Mouse (Mus musculus) neural tube, embryonic 15.5 days (tissue): ENCODE results near the gene Pik3ip1. TPM values are rescaled to one million over a fixed set of nuclear protein-coding genes. Genes with fewer than 3 reads are reported as not detected.
A peak's percentile ranks its signal among the peaks of the same experiment; 100 is the strongest.

Experiments used
- ATAC-seq: fragments of 200-750 bp; cut with Nextera tagmentation; 2 replicates; pipeline ENCODE4 v1.8.0; 2017; ENCODE audit warnings: mild to moderate bottlenecking, moderate TSS enrichment, moderate library complexity; ENCODE audit not compliant: low FRiP score
- H3K27ac ChIP-seq: fragments of 300-500 bp; sonication (generic); replicated peaks from 2 replicates; pipeline ENCODE4 v1.5.1; 2015; ENCODE audit warnings: mild to moderate bottlenecking, inconsistent platforms
- H3K27me3 ChIP-seq: fragments of 300-500 bp; sonication (generic); replicated peaks from 2 replicates; pipeline ENCODE4 v1.6.1; 2015; ENCODE audit warnings: inconsistent platforms
- H3K36me3 ChIP-seq: fragments of 300-500 bp; sonication (generic); 2 replicates; pipeline ENCODE4 v1.6.1; 2015; ENCODE audit warnings: inconsistent platforms
- H3K4me1 ChIP-seq: fragments of 300-500 bp; sonication (generic); 2 replicates; pipeline ENCODE4 v1.6.1; 2015; ENCODE audit warnings: inconsistent platforms
- H3K4me2 ChIP-seq: fragments of 300-500 bp; sonication (generic); 2 replicates; pipeline ENCODE4 v1.6.1; 2015; ENCODE audit warnings: inconsistent platforms, mild to moderate bottlenecking, moderate library complexity
- H3K4me3 ChIP-seq: fragments of 300-500 bp; sonication (generic); replicated peaks from 2 replicates; pipeline ENCODE4 v1.5.1; 2015; ENCODE audit warnings: mild to moderate bottlenecking, inconsistent platforms
- H3K9ac ChIP-seq: fragments of 300-500 bp; sonication (generic); replicated peaks from 2 replicates; pipeline ENCODE4 v1.6.1; 2015; ENCODE audit warnings: mild to moderate bottlenecking, inconsistent platforms
- H3K9me3 ChIP-seq: fragments of 300-500 bp; sonication (generic); replicated peaks from 2 replicates; pipeline ENCODE4 v1.6.1; 2016; ENCODE audit warnings: inconsistent platforms
- WGBS: fragments of 180-500 bp; shearing (Covaris S2); methylation state at CpG from one replicate; pipeline ENCODE4 v1.1.7; 2015; ENCODE audit warnings: mixed read lengths; 5-methylcytosine and 5-hydroxymethylcytosine counted together
- polyA plus RNA-seq: library from polyadenylated mRNA; unstranded; fragments of >200 nt; fragmentation: Nextera tagmentation; extraction: Ambion mirVana; gene quantifications from 2 replicates; pipeline ENCODE4 v1.2.1, GENCODE M21; 2015

Gene Pik3ip1
- polyA plus RNA-seq, 1 experiment from 2014 or later = 28.7 TPM

DNA sequence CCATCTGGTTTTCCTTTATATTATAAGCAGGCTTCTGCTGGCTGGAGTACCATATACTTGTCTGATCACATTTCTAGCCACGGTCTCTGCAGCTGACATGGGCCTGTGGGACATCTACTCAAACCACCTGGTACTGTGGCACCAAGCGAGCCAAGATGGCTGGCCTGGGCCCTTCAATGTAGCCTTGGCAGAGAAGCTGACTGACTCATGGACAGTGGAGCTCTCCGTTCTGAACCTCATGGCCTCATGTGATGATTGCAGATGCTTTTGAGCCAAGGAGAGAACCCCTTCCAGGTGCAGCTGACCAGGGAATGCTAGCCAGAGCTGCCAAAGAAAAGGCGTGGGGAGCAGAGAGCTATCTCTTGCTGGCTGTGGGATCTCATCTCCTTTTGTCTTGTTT, 24.4 kb upstream of the Pik3ip1 start:
- Histone ChIP-seq H3K27ac (no peak overlapping the region), H3K4me1 (no peaks in the 10 kb centered on the region), H3K9ac (no peak overlapping the region), H3K9me3 (no peaks in the 10 kb centered on the region), H3K4me3 (no peak overlapping the region), H3K4me2 (no peak overlapping the region), H3K27me3 (no peaks in the 10 kb centered on the region), H3K36me3 (peaks cover 97% of the 10 kb centered on the region)
- WGBS = 96% methylated on average over 4 of the region's 4 CpGs
- no peak for ATAC-seq

DNA sequence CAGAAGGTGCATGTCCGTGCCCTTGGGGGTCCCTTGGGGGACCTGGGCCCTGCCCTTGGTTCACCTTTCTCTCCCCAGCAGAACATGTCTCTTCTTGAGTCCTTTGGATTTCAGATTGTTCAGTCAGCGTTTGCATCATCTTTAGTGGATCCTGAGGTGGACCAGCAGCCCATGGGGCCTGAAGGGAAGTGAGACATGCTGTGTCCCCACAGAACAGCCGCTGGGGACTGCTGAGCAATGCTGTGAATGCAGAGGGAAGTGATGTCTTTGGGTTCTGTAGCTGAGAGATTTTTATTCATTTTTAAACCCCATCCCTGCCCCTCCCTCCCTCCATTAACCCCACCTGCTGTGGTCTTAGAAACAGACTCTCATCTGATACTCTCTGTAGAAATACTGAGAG, 22.3 kb upstream of the Pik3ip1 start:
- no peak overlapping the region for H3K4me2 ChIP-seq
- no peak overlapping the region for H3K9ac ChIP-seq
- H3K27me3 ChIP-seq = no peaks in the 10 kb centered on the region
- H3K36me3 ChIP-seq = peaks cover 85% of the 10 kb centered on the region
- H3K4me1 ChIP-seq = no peaks in the 10 kb centered on the region
- ATAC-seq = no peak
- no peak overlapping the region for H3K4me3 ChIP-seq
- WGBS = 96% methylated on average over 3 of the region's 3 CpGs
- no peak overlapping the region for H3K27ac ChIP-seq
- no peaks in the 10 kb centered on the region for H3K9me3 ChIP-seq

GRCm38 (mm10) chr11:3309884-3310283, 20.3 kb upstream of the Pik3ip1 start:
- no peak overlapping the region for H3K27ac ChIP-seq
- H3K27me3 ChIP-seq = no peaks in the 10 kb centered on the region
- no peaks in the 10 kb centered on the region for H3K4me1 ChIP-seq
- H3K9ac ChIP-seq = no peak overlapping the region
- no peak for ATAC-seq
- 95% methylated on average over 4 of the region's 4 CpGs for WGBS
- no peak overlapping the region for H3K4me3 ChIP-seq
- no peaks in the 10 kb centered on the region for H3K9me3 ChIP-seq
- no peak overlapping the region for H3K4me2 ChIP-seq
- peaks cover 67% of the 10 kb centered on the region for H3K36me3 ChIP-seq

DNA sequence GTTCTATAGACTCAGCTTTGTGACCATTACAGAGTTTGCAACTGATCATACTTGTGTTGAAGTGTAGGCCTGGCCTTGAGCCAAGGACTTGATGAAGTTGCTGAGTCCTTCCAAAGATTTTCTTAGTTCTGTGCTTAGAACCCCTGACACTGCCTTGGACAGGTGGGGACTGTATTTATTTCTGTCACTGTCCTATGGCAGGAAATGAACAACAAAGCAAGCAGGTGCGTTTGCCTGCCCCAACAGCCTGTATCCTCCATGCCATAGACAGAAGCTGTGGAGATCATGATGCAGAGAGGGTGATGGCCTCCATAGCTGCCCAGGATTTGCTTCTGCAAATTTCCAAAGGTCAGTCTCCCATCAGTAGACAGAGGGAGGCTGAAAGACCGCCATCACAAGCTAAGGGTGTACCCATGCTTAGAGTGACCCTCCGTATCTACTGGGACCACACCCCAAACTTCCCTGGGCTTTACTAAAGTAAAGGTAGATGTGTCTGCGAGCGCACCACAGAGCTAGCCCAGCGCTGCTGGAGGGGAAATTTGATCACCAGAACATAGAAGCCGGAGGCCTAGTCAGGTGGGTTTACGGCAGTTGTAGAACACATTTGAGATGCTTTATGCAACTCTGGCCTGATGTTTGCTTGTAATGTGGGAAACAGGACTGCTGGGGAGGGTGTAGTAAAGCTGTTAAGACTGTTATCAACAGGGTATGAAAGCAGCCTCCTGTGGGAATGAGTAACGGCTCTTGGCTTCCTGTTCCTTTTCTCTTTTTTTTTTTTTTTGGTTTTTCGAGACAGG, 19.2 kb upstream of the Pik3ip1 start:
- no peak overlapping the region for H3K4me2 ChIP-seq
- 88% methylated on average over 10 of the region's 10 CpGs for WGBS
- no peak overlapping the region for H3K9ac ChIP-seq
- no peak for ATAC-seq
- H3K4me3 ChIP-seq = no peak overlapping the region
- H3K27ac ChIP-seq = no peak overlapping the region
- no peaks in the 10 kb centered on the region for H3K27me3 ChIP-seq
- H3K9me3 ChIP-seq = no peaks in the 10 kb centered on the region
- peaks cover 56% of the 10 kb centered on the region for H3K36me3 ChIP-seq
- no peaks in the 10 kb centered on the region for H3K4me1 ChIP-seq

DNA sequence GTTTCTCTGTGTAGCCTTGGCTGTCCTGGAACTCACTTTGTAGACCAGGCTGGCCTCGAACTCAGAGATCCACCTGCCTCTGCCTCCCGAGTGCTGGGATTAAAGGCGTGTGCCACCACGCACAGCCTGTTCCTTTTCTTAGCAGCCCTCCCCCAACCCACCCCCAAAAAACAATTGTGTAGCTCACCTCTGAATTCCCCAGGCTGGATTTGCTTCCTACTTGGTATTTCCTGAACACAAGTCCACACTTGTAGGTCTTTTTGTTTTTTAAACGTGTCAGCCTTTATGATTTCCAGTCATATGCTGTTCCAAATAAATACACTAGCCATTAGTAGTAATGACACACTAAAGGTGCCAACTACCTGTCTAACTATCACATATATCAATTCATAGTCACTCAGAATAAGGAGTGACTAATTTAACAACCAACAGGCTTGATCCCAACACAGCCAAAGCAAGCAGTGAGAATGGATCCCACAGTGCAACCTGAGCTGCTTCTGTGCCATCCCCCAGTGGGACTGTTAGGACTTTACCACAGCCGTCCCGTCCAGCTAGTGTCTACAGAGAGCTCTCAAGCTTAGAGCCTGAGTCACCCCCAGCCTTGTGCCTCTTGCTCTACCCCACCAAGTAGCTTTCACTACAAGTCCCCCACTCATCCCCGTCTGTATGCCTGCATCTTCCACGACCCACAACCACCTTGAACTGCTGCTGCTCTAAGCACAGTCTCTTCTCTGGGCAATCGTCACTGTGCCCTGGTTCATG, 18.4 kb upstream of the Pik3ip1 start:
- 86% methylated on average over 10 of the region's 10 CpGs for WGBS
- H3K9ac ChIP-seq = no peak overlapping the region

DNA sequence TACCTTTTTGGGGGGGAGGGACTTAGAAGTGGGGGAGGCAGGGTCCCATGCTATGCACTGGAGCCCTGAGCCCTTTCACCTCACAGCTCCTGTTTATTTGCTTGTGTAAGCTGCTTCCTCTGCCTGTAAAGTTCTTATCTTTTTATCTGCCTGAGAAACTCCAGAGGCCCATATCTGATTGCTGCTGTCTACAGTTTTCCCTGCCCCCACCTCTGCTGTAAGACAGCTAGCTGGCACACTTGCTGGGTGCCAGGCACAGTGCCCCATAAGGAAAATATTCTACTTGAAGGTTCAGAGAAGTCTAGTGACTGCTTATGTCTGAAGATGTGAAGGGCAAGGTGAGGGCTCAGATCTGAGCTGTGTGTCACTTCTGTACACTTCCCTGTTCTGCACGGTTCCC, 16.9 kb upstream of the Pik3ip1 start:
- Histone ChIP-seq H3K4me1 (no peaks in the 10 kb centered on the region), H3K27ac (no peak overlapping the region), H3K4me3 (no peak overlapping the region), H3K27me3 (no peaks in the 10 kb centered on the region), H3K9me3 (no peaks in the 10 kb centered on the region), H3K36me3 (peaks cover 33% of the 10 kb centered on the region), H3K9ac (no peak overlapping the region), H3K4me2 (no peak overlapping the region)
- no peak for ATAC-seq
- 84% methylated on average over 1 of the region's 1 CpGs for WGBS

More for the DNA sequence above, 18.4 kb upstream of the Pik3ip1 start:
- Histone ChIP-seq H3K4me2 (no peak overlapping the region), H3K9me3 (no peaks in the 10 kb centered on the region), H3K4me1 (no peaks in the 10 kb centered on the region), H3K4me3 (no peak overlapping the region), H3K36me3 (peaks cover 48% of the 10 kb centered on the region), H3K27ac (no peak overlapping the region), H3K27me3 (no peaks in the 10 kb centered on the region)
- no peak for ATAC-seq

GRCm38 (mm10) chr11:3314148-3314547, 16.1 kb upstream of the Pik3ip1 start:
- Histone ChIP-seq H3K4me1 (no peaks in the 10 kb centered on the region), H3K4me2 (no peak overlapping the region), H3K27me3 (no peaks in the 10 kb centered on the region), H3K36me3 (peaks cover 24% of the 10 kb centered on the region), H3K9ac (no peak overlapping the region), H3K9me3 (no peaks in the 10 kb centered on the region), H3K4me3 (no peak overlapping the region), H3K27ac (no peak overlapping the region)
- WGBS = 37% methylated on average over 2 of the region's 2 CpGs
- ATAC-seq = no peak

DNA sequence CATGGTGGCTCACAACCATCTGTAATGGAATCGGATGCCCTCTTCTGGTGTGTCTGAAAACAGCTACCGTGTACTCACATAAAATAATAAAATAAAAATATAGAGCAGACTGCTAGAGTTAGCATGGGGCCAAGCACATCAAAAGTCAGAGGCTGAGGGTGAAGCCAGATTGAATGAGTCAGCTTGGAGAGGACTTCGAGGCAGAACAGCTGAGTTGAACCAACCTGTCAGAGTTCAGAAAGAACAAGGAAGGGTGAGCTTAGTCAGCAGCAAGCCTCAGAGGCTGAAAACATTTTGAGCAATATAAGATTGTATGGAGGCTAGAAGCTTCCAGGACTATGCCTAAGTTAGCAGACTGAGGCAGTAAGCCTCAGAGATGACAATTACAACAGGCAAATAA, 11.9 kb upstream of the Pik3ip1 start:
- Histone ChIP-seq H3K9ac (no peak overlapping the region), H3K4me3 (no peak overlapping the region), H3K4me1 (no peaks in the 10 kb centered on the region), H3K4me2 (no peak overlapping the region), H3K27ac (no peak overlapping the region), H3K36me3 (no peaks in the 10 kb centered on the region), H3K27me3 (no peaks in the 10 kb centered on the region), H3K9me3 (no peaks in the 10 kb centered on the region)
- ATAC-seq = no peak
- 92% methylated on average over 3 of the region's 3 CpGs for WGBS

- 83% methylated on average over 5 of the region's 5 CpGs for WGBS
- ATAC-seq = no peak
- Histone ChIP-seq H3K27ac (no peak overlapping the region), H3K9ac (no peak overlapping the region), H3K27me3 (no peaks in the 10 kb centered on the region), H3K4me2 (no peak overlapping the region), H3K4me3 (no peak overlapping the region), H3K4me1 (peaks cover 32% of the 10 kb centered on the region), H3K36me3 (0 out of 2 replicates have a peak, but pooled peaks cover 4% of the 10 kb centered on the region), H3K9me3 (no peaks in the 10 kb centered on the region)
Observed at GRCm38 (mm10) chr11:3328271-3328670, 1.9 kb upstream of the Pik3ip1 start.

GRCm38 (mm10) chr11:3328806-3329775, 1.1 kb upstream of the Pik3ip1 start:
- no peak overlapping the region for H3K4me2 ChIP-seq
- 0 out of 2 replicates have a peak, but pooled peaks cover 8% of the 10 kb centered on the region for H3K36me3 ChIP-seq
- WGBS = 77% methylated on average over 11 of the region's 11 CpGs
- H3K9ac ChIP-seq = no peak overlapping the region
- no peak overlapping the region for H3K4me3 ChIP-seq
- H3K4me1 ChIP-seq = peaks cover 32% of the 10 kb centered on the region
- no peak overlapping the region for H3K27ac ChIP-seq
- no peaks in the 10 kb centered on the region for H3K9me3 ChIP-seq
- no peaks in the 10 kb centered on the region for H3K27me3 ChIP-seq
- no peak for ATAC-seq

DNA sequence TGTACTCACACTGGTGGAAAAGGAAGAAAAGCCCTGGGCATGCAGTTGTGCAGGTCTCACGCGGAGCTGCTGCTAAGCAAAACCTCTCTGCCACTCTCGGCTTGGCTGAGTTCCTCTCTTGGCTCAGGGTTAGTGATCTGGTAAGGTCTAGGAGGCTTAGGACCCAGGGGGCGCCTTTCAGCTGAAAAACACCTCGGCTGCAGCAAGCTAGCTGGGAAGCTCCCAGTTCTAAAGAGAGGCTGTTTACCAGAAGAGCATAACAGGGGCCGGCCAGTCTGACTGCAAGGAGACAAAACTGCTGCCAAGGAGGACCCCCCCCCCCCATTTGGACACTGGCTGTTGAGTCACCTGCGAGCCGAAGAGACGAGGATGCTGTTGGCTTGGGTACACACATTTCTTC, 365 bp downstream of the Pik3ip1 start:
- under 1% methylated on average over 9 of the region's 9 CpGs for WGBS
- peaks cover 11% of the 10 kb centered on the region; the same call in 1 of the 2 replicates for H3K36me3 ChIP-seq
- H3K4me1 ChIP-seq = peaks cover 40% of the 10 kb centered on the region
- peak; percentile 43; the same call in 1 of the 2 replicates for ATAC-seq
- peak overlapping the region; percentile 100 for H3K4me2 ChIP-seq
- H3K27me3 ChIP-seq = no peaks in the 10 kb centered on the region
- peak overlapping the region; percentile 84 for H3K27ac ChIP-seq
- peak overlapping the region; percentile 60 for H3K9ac ChIP-seq
- no peaks in the 10 kb centered on the region for H3K9me3 ChIP-seq
- peak overlapping the region; percentile 61 for H3K4me3 ChIP-seq
